Mouse (Mus musculus) liver, adult 2 months (tissue): ENCODE results near the gene Fshr.

Source experiments
- CTCF ChIP-seq: fragments of 200-500 bp; IDR thresholded peaks from 2 replicates; pipeline ENCODE4 v1.5.1; 2011; ENCODE audit warnings: low read depth, low read length, control low read depth
- POLR2A ChIP-seq: fragments of 200-500 bp; IDR thresholded peaks from 2 replicates; pipeline ENCODE4 v1.6.1; 2011; ENCODE audit warnings: low read length, control low read depth; ENCODE audit not compliant: insufficient read depth; ENCODE audit errors: extremely low read depth

DNA sequence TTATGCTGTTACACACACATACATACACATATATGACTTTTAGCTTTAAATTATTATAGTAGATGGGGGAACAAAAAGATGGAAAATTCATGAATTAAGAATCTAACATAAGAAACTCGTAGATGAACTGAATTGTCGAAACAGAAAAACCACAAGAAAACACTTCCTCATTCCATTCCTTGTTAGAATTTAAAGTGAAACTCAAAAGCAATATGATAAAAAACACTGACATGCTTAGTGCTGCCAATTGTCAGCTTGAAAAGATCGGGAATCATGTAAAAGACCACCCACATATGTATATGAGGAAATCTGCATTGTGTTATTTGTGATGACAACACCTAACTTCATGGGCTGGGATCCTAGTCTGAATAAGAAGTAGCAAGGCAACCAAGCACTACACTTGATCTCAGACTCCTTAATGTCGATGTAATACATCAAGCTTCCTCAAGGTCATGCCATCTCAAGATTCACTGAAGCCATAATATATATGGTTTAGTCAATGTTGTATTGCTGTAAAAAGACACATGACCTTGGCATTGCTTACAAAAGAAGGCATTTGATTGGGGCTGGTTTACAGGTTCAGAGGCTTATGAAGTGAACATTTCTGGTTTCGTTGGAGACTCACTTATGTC lies 99.6 kb downstream of the Fshr start:
- TF ChIP-seq CTCF (no peak), POLR2A (no peak)
